Mouse (Mus musculus) midbrain, embryonic 12.5 days (tissue): Measurements from ENCODE around the gene Mrvi1. TPM values are rescaled to one million over a fixed set of nuclear protein-coding genes. Genes with fewer than 3 reads are reported as not detected.

Experiments used
- ATAC-seq: fragments of 200-750 bp; cut with Nextera tagmentation; 2 replicates; pipeline ENCODE4 v1.8.0; 2017; ENCODE audit warnings: low read depth, moderate TSS enrichment, moderate library complexity; ENCODE audit not compliant: low FRiP score
- H3K27ac ChIP-seq: fragments of 300-500 bp; sonication (generic); replicated peaks from 2 replicates; pipeline ENCODE4 v1.5.1; 2016; ENCODE audit warnings: mild to moderate bottlenecking
- H3K27me3 ChIP-seq: fragments of 300-500 bp; sonication (generic); 2 replicates; pipeline ENCODE4 v1.6.1; 2016; ENCODE audit warnings: mild to moderate bottlenecking
- H3K36me3 ChIP-seq: fragments of 300-500 bp; sonication (generic); 2 replicates; pipeline ENCODE4 v1.6.1; 2016
- H3K4me1 ChIP-seq: fragments of 300-500 bp; sonication (generic); 2 replicates; pipeline ENCODE4 v1.6.1; 2016
- H3K4me2 ChIP-seq: fragments of 300-500 bp; sonication (generic); replicated peaks from 2 replicates; pipeline ENCODE4 v1.6.1; 2016; ENCODE audit warnings: mild to moderate bottlenecking, moderate library complexity
- H3K4me3 ChIP-seq: fragments of 300-500 bp; sonication (generic); 2 replicates; pipeline ENCODE4 v1.5.1; 2016; ENCODE audit warnings: mild to moderate bottlenecking
- H3K9ac ChIP-seq: fragments of 300-500 bp; sonication (generic); replicated peaks from 2 replicates; pipeline ENCODE4 v1.6.1; 2016; ENCODE audit warnings: mild to moderate bottlenecking, moderate library complexity
- H3K9me3 ChIP-seq: fragments of 300-500 bp; sonication (generic); 2 replicates; pipeline ENCODE4 v1.6.1; 2016; ENCODE audit warnings: mild to moderate bottlenecking
- WGBS: fragments of 180-500 bp; shearing (Covaris S2); methylation state at CpG from one replicate; pipeline ENCODE4 v1.1.7; 2016; 5-methylcytosine and 5-hydroxymethylcytosine counted together
- polyA plus RNA-seq: library from polyadenylated mRNA; unstranded; fragments of >200 nt; fragmentation: Nextera tagmentation; extraction: Ambion mirVana; gene quantifications from 2 replicates; pipeline ENCODE4 v1.2.1, GENCODE M21; 2016

Gene Mrvi1
- polyA plus RNA-seq, 1 experiment from 2014 or later: 1.8 TPM

DNA sequence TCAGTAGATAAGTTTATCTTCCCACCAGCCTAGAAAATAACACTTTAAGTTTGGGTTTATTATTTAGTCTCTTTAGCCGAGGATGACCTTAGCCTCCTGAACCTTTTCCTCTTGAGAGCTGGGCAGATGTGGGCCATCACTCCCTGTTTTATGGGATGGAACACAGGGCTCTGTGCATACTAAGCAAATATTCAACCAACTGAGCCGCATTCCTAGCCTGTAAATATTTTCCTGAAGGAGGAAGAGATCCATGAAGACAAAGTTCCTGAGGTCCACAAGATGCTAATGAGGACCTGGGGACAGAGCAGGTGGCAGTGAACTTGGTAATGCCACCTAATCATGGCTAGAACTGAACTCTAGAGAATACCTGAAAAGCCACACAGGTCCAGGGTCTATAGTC is 9.5 kb downstream of the Mrvi1 start:
- Histone ChIP-seq H3K4me1 (no peaks in the 10 kb centered on the region), H3K36me3 (no peaks in the 10 kb centered on the region), H3K27ac (no peak overlapping the region), H3K9ac (no peak overlapping the region), H3K4me2 (no peak overlapping the region), H3K4me3 (no peak overlapping the region), H3K9me3 (no peaks in the 10 kb centered on the region), H3K27me3 (no peaks in the 10 kb centered on the region)
- no peak for ATAC-seq
- 85% methylated on average over 2 of the region's 2 CpGs for WGBS

DNA sequence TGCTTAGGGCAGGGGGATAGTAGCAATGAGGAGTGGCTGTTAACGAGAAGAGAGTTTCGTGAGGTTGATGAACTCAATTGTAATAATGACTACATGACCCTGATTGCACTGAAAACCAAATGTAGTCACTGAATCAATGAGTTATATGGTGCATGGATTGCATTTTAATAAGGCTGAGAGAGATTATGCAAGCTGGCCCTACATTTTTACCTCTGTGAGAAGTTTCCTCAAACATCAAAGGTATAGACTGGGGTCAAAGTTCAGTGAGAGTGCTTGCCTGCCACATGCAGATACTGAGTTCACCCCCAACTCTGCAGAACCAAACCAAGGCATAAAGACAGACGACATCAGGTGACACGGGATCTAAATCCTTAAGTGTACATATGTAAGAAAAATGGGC is 14.9 kb downstream of the Mrvi1 start:
- Histone ChIP-seq H3K4me2 (no peak overlapping the region), H3K4me3 (no peak overlapping the region), H3K27ac (no peak overlapping the region), H3K36me3 (no peaks in the 10 kb centered on the region), H3K27me3 (no peaks in the 10 kb centered on the region), H3K4me1 (no peaks in the 10 kb centered on the region; the same call in 1 of the 2 replicates), H3K9ac (no peak overlapping the region), H3K9me3 (no peaks in the 10 kb centered on the region)
- no peak for ATAC-seq
- WGBS: 92% methylated on average over 4 of the region's 4 CpGs

DNA sequence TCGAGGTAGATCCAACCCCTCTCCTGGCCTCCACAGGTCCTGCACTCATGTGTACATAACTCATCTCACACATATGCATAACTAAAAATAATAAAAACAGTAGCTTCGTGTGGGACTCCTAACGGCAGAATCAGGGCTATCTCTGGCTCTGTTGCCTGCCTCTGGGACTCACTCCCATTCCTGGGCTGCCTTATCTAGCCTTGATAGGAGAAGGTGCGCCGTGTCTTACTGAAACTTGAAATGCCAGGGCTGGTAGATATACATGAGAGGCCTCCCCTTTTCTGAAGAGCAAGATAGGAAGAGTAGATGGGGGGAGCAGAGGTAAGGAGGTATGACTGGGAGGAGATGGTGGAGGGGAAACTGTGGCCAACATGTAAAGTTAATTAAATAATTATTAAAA is 15.4 kb downstream of the Mrvi1 start:
- Histone ChIP-seq H3K4me1 (no peaks in the 10 kb centered on the region; the same call in 1 of the 2 replicates), H3K27ac (no peak overlapping the region), H3K36me3 (no peaks in the 10 kb centered on the region), H3K9ac (no peak overlapping the region), H3K4me3 (no peak overlapping the region), H3K9me3 (no peaks in the 10 kb centered on the region), H3K4me2 (no peak overlapping the region), H3K27me3 (no peaks in the 10 kb centered on the region)
- WGBS: 89% methylated on average over 5 of the region's 5 CpGs
- no peak for ATAC-seq

DNA sequence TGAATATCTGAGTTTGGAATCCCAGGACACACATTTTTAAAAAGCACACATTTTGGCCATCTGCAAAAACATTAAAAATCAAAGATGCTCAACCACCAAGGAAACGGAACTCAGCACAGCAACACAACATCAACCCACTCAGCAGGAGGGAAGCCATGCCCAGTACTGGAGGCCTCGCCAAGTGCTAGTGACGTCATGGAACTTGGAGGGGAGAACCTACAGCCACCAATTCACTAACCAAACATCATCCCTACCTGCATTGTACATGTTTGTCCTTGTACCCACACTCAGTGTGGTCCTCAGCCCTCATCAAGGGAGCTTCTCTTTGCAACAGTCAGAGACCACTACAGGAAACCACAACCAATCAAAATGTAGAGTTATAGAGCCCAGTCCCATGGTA is 16.9 kb downstream of the Mrvi1 start:
- no peaks in the 10 kb centered on the region for H3K36me3 ChIP-seq
- no peak overlapping the region for H3K9ac ChIP-seq
- H3K27ac ChIP-seq: no peak overlapping the region
- no peak for ATAC-seq
- H3K4me2 ChIP-seq: no peak overlapping the region
- H3K4me3 ChIP-seq: no peak overlapping the region
- no peaks in the 10 kb centered on the region for H3K9me3 ChIP-seq
- no peaks in the 10 kb centered on the region for H3K27me3 ChIP-seq
- no peaks in the 10 kb centered on the region; the same call in 1 of the 2 replicates for H3K4me1 ChIP-seq
- WGBS: 78% methylated on average over 3 of the region's 3 CpGs

DNA sequence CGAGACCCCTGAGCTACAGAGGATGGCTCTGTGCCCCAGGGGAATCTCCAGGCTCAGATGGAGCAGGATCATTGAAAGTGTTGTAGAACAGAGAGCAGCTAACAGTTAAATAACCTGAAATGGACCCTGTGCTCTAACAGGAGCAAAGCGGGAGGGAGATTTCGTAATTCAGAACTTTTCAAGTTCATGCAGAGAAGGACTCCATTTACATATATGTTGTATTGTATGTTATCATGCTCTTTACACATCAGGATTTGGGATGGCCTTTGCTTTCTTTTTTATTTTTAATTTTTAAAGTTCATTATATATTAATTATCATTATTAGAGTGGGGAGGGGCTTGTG is 18.6 kb downstream of the Mrvi1 start:
- WGBS: 82% methylated on average over 3 of the region's 3 CpGs
- no peaks in the 10 kb centered on the region; the same call in 1 of the 2 replicates for H3K4me1 ChIP-seq
- ATAC-seq: no peak

DNA sequence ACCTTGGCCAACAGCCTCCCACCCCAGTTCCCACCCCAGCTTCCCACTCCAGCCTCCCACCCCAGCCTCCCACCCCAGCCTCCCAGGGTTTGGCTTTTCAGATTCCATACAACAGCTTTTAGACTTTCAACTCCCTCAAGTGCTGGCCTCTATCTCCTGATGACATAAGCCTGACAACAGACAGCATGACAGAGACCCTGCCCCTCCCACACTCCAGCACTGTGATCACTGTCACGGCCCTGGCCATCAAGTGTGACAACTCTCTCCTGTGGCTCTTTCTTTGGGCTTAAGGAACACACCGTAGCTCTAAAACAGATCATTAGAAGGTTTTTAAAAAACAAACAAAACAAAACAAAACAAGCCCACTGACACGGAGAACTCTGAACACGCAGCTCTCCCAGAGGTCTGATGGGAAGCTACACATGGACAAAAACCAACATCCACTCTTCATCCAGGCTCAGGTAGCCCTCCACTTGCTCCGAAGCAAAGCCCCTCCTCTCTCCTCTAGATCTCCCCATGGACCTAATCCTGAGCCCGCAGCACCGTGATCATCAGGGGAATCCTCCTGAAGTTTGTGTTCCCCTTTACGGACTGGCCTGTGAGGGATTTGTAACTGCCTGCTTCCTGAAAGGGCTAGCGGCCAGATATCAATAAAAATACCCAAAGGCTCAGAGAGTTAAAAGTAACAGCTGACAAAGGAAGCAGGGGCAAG is 19.2 kb downstream of the Mrvi1 start:
- Histone ChIP-seq H3K4me3 (no peak overlapping the region), H3K4me2 (no peak overlapping the region), H3K27ac (no peak overlapping the region), H3K4me1 (no peaks in the 10 kb centered on the region; the same call in 1 of the 2 replicates), H3K9ac (no peak overlapping the region), H3K36me3 (no peaks in the 10 kb centered on the region), H3K27me3 (no peaks in the 10 kb centered on the region), H3K9me3 (no peaks in the 10 kb centered on the region)
- no peak for ATAC-seq
- WGBS: 59% methylated on average over 9 of the region's 9 CpGs

More for the DNA sequence above, 18.6 kb downstream of the Mrvi1 start:
- H3K9me3 ChIP-seq: no peaks in the 10 kb centered on the region
- no peak overlapping the region for H3K9ac ChIP-seq
- H3K4me3 ChIP-seq: no peak overlapping the region
- no peak overlapping the region for H3K4me2 ChIP-seq
- no peaks in the 10 kb centered on the region for H3K27me3 ChIP-seq
- H3K27ac ChIP-seq: no peak overlapping the region
- H3K36me3 ChIP-seq: no peaks in the 10 kb centered on the region

DNA sequence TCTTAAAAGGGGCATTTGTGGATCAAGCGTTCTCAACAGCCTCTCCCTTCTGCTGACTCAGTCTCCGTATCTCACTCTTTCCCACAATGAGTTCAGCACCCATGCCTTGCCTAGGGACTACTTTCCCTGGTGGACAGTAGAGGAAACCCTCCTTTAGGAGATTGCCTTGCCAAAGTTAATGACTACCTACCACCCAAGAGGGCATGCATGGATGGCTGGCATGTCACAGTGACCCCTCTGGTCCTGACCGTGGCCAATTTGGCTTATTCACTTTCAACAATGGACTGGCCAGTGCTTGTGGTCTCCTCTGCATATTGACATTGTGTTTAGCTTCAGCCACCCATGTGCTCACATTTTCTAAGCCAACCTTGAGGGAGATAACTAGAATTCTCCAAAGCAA is 19.8 kb downstream of the Mrvi1 start:
- Histone ChIP-seq H3K36me3 (no peaks in the 10 kb centered on the region), H3K9ac (no peak overlapping the region), H3K4me1 (no peaks in the 10 kb centered on the region; the same call in 1 of the 2 replicates), H3K27me3 (no peaks in the 10 kb centered on the region), H3K27ac (no peak overlapping the region), H3K4me2 (no peak overlapping the region), H3K9me3 (no peaks in the 10 kb centered on the region), H3K4me3 (no peak overlapping the region)
- ATAC-seq: no peak
- WGBS: 88% methylated on average over 3 of the region's 3 CpGs

DNA sequence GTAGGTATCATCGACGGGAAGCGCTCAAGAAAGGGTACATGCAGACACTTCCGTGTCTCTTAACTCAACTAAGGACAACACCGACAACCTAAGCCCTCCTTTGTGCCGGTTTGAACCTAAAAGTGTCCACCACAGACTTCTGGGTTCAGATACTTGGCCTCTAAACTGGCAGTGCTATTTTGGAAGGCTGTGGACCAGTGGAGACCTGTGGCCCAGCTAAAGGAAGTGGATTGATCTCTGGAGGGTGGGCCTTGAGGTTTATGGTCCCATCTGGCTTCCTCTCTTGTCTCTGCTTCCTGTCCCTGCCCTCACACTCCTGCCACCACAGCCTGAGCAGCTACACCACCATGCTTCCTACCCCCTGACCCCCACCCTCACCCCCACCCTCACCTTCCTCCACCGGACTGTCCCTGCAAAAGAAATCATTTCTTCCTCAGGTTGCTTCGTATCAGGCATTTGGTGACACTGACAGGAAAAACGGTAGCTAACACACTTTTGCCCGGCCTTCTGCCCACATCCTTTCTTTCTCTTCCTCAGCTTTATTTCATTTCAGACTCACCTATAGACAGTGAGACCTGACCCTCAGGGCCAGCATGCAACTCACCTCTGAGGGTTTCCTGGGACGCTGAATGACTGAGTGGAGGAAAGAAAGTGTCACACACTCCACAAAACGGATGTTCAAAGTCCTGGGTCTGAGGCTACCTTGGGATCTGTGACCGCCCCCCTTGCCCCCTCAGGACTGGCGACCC is 25.7 kb downstream of the Mrvi1 start:
- Histone ChIP-seq H3K27me3 (no peaks in the 10 kb centered on the region), H3K4me2 (no peak overlapping the region), H3K9ac (no peak overlapping the region), H3K27ac (no peak overlapping the region), H3K4me1 (no peaks in the 10 kb centered on the region), H3K4me3 (no peak overlapping the region), H3K36me3 (no peaks in the 10 kb centered on the region), H3K9me3 (no peaks in the 10 kb centered on the region)
- ATAC-seq: no peak
- 90% methylated on average over 14 of the region's 14 CpGs for WGBS

DNA sequence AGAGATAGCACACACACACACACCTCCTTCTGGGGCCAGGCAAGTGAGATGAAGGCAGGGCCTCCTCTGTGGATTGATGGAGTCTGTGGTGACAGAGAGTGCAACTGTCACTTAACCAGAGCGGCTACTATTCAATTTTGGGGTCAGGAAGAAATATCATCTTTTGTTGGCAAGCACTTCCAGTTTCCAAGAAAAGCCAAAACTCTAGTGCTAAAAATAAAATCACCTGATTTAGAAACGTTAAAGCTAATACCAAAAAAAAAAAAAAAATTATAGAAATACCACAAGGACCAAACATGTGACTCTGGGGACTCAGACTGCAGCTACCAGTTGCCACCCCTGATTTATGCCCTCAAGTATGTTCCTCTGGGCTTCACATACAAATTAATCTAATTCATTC is 26.7 kb downstream of the Mrvi1 start:
- H3K4me2 ChIP-seq: no peak overlapping the region
- no peaks in the 10 kb centered on the region for H3K4me1 ChIP-seq
- H3K9me3 ChIP-seq: no peaks in the 10 kb centered on the region
- WGBS: 78% methylated on average over 2 of the region's 2 CpGs
- H3K9ac ChIP-seq: no peak overlapping the region
- no peak overlapping the region for H3K4me3 ChIP-seq
- no peak overlapping the region for H3K27ac ChIP-seq
- ATAC-seq: no peak
- no peaks in the 10 kb centered on the region for H3K27me3 ChIP-seq
- H3K36me3 ChIP-seq: no peaks in the 10 kb centered on the region

DNA sequence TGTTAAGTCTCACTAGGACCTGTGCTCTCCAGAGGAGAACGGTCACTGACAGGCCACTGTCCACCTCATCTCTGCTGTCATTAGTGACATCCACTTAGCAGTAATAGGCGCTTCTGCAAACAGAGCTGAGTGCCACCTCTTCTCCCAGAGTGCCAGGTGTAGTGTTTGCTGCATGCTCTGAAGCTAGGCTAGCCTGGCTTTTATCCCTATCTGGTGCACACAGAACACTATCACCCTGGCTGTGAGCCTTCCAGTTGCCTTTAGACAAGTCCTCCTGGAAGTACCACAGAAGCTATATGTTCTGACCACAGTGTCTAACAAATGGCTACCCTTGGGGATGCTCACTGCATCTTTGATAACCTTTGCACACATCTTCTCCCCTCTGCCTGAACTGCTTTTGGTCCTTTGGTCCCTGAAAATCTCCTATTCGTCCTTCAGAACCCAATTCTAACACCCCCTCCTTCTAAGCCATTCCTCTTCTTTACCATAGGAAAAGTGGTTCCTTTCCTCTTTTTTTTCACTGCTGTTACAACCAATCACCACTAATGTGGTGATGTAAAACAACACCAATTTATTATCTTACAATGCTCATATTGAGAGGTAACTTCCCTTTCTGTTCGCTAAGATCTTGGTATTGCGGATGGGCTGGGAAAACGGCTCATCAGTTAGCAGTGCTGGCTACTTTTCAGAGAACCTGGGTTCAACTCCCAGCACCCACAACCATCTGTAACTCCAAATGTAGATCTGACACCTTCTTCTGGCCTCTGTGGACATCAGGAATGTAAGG is 28.0 kb downstream of the Mrvi1 start:
- Histone ChIP-seq H3K36me3 (no peaks in the 10 kb centered on the region), H3K4me1 (no peaks in the 10 kb centered on the region), H3K27ac (no peak overlapping the region), H3K4me2 (no peak overlapping the region), H3K9me3 (no peaks in the 10 kb centered on the region), H3K27me3 (no peaks in the 10 kb centered on the region), H3K9ac (no peak overlapping the region), H3K4me3 (no peak overlapping the region)
- WGBS: 91% methylated on average over 6 of the region's 6 CpGs
- ATAC-seq: no peak

DNA sequence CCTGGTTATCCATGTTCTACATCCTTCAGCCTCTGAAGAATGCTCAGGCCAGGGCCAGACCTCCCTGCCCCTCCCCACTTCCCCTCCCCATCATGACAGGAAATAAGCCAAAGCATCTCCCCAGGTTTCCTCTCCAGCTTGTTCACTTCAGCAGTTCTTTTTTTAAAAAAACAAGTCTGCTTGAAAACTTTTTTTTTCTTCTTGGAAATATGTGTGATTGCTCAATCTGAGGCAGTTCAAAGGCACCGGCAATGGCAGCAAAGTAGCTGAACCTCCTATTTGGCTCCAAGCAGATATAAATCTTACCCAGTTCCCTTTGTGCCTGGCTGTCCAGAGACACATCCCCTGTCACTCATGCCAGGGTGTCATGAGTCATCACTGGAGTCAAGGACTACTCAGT is 29.1 kb downstream of the Mrvi1 start:
- 96% methylated on average over 1 of the region's 1 CpGs for WGBS
- Histone ChIP-seq H3K27ac (no peak overlapping the region), H3K36me3 (no peaks in the 10 kb centered on the region), H3K9me3 (no peaks in the 10 kb centered on the region), H3K4me3 (no peak overlapping the region), H3K9ac (no peak overlapping the region), H3K27me3 (no peaks in the 10 kb centered on the region), H3K4me1 (no peaks in the 10 kb centered on the region), H3K4me2 (no peak overlapping the region)
- no peak for ATAC-seq

DNA sequence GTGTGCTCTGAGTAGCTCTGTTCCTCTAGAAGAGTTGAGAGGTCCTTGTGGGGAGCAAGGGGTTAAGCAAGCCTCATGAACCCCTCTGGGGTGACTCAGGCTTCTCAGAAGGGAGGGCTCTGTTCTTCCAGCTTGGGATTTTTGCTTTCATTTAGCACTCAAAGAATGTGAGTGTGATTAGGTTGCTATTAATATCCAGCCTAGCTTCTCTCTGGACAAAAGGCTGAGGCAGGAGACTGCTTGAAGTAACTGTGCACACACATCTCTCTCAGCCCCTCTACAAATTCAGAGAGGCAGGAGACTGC is 31.7 kb downstream of the Mrvi1 start:
- Histone ChIP-seq H3K4me2 (no peak overlapping the region), H3K36me3 (no peaks in the 10 kb centered on the region), H3K4me1 (no peaks in the 10 kb centered on the region), H3K9ac (no peak overlapping the region), H3K27ac (no peak overlapping the region), H3K27me3 (no peaks in the 10 kb centered on the region), H3K9me3 (no peaks in the 10 kb centered on the region), H3K4me3 (no peak overlapping the region)
- no peak for ATAC-seq
